Mouse (Mus musculus) lung, adult 2 months (tissue): Measurements from ENCODE around the gene Rph3al.

Experiments used
- CTCF ChIP-seq: fragments of 200-500 bp; IDR thresholded peaks from 2 replicates; pipeline ENCODE4 v1.5.1; 2011; ENCODE audit warnings: mild to moderate bottlenecking, low read length, control low read depth; ENCODE audit not compliant: insufficient read depth
- POLR2A ChIP-seq: fragments of 200-500 bp; IDR thresholded peaks from 2 replicates; pipeline ENCODE4 v1.6.1; 2011; ENCODE audit warnings: low read depth, mild to moderate bottlenecking, control low read depth, low read length, borderline replicate concordance; ENCODE audit errors: extremely low read depth

DNA sequence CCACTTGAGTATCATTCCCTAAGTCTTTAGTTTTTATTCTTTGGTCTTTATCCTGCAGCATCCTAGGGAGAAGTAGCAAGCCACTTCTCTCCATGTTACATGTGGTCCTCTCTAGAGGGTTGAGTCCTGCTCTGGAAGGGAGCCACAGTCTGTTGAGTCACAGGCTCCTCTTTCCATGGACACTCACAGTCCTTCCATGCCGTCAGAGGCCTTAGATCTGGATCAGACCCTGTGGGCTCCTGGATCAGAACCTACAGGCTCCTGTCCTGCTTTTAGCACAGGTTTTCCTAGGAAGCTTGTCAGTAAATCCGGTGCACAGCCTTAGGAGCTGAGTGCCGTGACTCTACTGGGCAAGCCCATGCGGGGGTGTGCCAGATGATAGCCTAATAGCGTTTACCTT is 4.9 kb downstream of the Rph3al start:
- no peak for TF ChIP-seq CTCF
- no peak for TF ChIP-seq POLR2A
